Mouse (Mus musculus) kidney, postnatal 0 days (tissue): ENCODE measurements around the gene Dhdds. TPM values are rescaled to one million over a fixed set of nuclear protein-coding genes. Genes with fewer than 3 reads are reported as not detected.
"Not testable (repeated sequence)": the region's sequence is repeated elsewhere in the genome, so short reads cannot be mapped to it uniquely, and the experiment has no call there.

ENCODE experiments used
- ATAC-seq: fragments of 200-750 bp; cut with Nextera tagmentation; replicated peaks from 2 replicates; pipeline ENCODE4 v1.8.0; 2017; ENCODE audit warnings: low read depth, moderate number of reproducible peaks, moderate TSS enrichment, moderate library complexity; ENCODE audit not compliant: low FRiP score
- DNase-seq: peaks from one replicate; pipeline ENCODE4 v3.0.0-alpha.2; 2016; ENCODE audit warnings: low spot score
- H3K27ac ChIP-seq: fragments of 300-500 bp; sonication (generic); 2 replicates; pipeline ENCODE4 v1.5.1; 2014; ENCODE audit warnings: mild to moderate bottlenecking
- H3K27me3 ChIP-seq: fragments of 300-500 bp; sonication (generic); 2 replicates; pipeline ENCODE4 v1.6.1; 2014; ENCODE audit warnings: low read length, mixed read lengths; ENCODE audit not compliant: insufficient read depth
- H3K36me3 ChIP-seq: fragments of 300-500 bp; sonication (generic); 2 replicates; pipeline ENCODE4 v1.6.1; 2014; ENCODE audit warnings: low read length, mixed read lengths; ENCODE audit not compliant: insufficient read depth
- H3K4me1 ChIP-seq: fragments of 300-500 bp; sonication (generic); replicated peaks from 2 replicates; pipeline ENCODE4 v1.6.1; 2014; ENCODE audit warnings: antibody characterized with exemption, low read length, mixed read lengths; ENCODE audit not compliant: insufficient read depth
- H3K4me2 ChIP-seq: fragments of 300-500 bp; sonication (generic); 2 replicates; pipeline ENCODE4 v1.6.1; 2014; ENCODE audit warnings: mild to moderate bottlenecking, low read length, moderate library complexity, mixed read lengths
- H3K4me3 ChIP-seq: fragments of 300-500 bp; sonication (generic); replicated peaks from 2 replicates; pipeline ENCODE4 v1.5.1; 2014; ENCODE audit warnings: low read depth, low read length
- H3K9ac ChIP-seq: fragments of 300-500 bp; sonication (generic); 2 replicates; pipeline ENCODE4 v1.6.1; 2014; ENCODE audit warnings: low read depth, low read length
- H3K9me3 ChIP-seq: fragments of 300-500 bp; sonication (generic); replicated peaks from 2 replicates; pipeline ENCODE4 v1.6.1; 2016; ENCODE audit warnings: low read length, inconsistent platforms, mixed read lengths
- CTCF ChIP-seq: IDR thresholded peaks from 2 replicates; pipeline ENCODE4 v1.5.1; 2016; ENCODE audit warnings: antibody characterized with exemption, low read depth, mild to moderate bottlenecking, moderate library complexity
- WGBS: fragments of 180-500 bp; shearing (Covaris S2); extraction: QIAGEN DNeasy Blood & Tissue Kit; methylation state at CpG from one replicate; pipeline ENCODE4 v1.1.7; 2014; 5-methylcytosine and 5-hydroxymethylcytosine counted together
- polyA plus RNA-seq: library from polyadenylated mRNA; unstranded; fragments of >200 nt; fragmentation: Nextera tagmentation; extraction: Ambion mirVana; gene quantifications from 2 replicates; pipeline ENCODE4 v1.2.1, GENCODE M21; 2015

Gene Dhdds
- polyA plus RNA-seq, 1 experiment from 2014 or later: 35.3 TPM

GRCm38 (mm10) chr4:133990035-133990434, 10.7 kb downstream of the Dhdds start:
- Histone ChIP-seq H3K36me3 (peaks cover 51% of the 10 kb centered on the region), H3K27ac (no peak overlapping the region), H3K27me3 (no peaks in the 10 kb centered on the region), H3K4me1 (no peaks in the 10 kb centered on the region), H3K4me2 (no peak overlapping the region), H3K9ac (no peak overlapping the region), H3K4me3 (no peak overlapping the region), H3K9me3 (no peaks in the 10 kb centered on the region)
- no peak for DNase-seq
- no peak for ATAC-seq
- 64% methylated on average over 4 of the region's 4 CpGs for WGBS
- TF ChIP-seq CTCF: peak; percentile 41; the same call in 1 of the 2 replicates

- not testable (repeated sequence) for H3K9me3 ChIP-seq, H3K4me2 ChIP-seq, H3K9ac ChIP-seq, H3K27me3 ChIP-seq, H3K4me1 ChIP-seq, DNase-seq, ATAC-seq, H3K4me3 ChIP-seq, H3K27ac ChIP-seq
- WGBS: 92% methylated on average over 7 of the region's 8 CpGs
- peaks cover 37% of the 10 kb centered on the region for H3K36me3 ChIP-seq
These were observed 12.4 kb downstream of the Dhdds start for GRCm38 (mm10) chr4:133988289-133988688.

DNA sequence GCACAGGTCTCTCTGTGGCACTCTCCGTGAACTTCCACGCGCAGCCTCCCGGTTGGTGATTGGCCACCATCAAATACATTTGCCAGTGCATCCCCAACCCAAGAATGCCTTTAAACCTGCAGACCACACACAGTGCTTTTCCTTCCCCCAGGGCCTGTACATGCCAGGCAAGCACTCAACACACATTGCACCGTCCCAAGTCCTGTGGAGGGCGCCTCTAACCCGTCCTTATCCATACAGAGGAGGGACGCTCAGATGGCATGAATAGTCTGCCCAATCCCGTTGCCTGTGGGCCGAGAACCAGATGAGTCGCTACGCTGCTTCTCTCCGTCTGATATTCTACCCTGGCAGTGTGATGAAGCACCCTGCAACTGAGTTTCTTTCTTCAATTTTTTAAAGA, 17.8 kb downstream of the Dhdds start:
- Histone ChIP-seq H3K27me3 (no peaks in the 10 kb centered on the region), H3K4me2 (no peak overlapping the region), H3K9me3 (no peaks in the 10 kb centered on the region), H3K36me3 (peaks cover 25% of the 10 kb centered on the region), H3K4me1 (no peaks in the 10 kb centered on the region), H3K9ac (no peak overlapping the region), H3K27ac (no peak overlapping the region), H3K4me3 (no peak overlapping the region)
- ATAC-seq (no peak), DNase-seq (no peak)
- TF ChIP-seq CTCF: no peak
- WGBS: 91% methylated on average over 13 of the region's 13 CpGs

DNA sequence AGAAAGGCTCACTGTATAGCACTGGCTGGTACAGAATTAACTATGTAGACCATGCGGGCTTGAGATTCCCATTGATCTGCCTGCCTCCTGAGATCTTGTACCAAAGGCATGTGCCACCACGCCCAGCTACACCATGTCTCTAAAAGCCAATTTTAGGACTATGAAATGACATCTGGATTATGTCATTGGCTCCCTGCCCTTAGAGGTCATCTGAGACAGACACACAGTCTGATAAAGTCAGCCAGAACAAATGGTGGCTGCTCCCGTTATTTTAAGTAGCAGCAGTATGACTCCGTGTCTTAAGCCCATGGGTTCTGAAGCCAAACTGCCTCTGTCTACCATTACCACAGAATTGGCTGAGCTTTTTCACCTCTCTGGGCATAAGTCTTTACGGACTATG, 20.2 kb downstream of the Dhdds start:
- no peak for ATAC-seq
- H3K4me3 ChIP-seq: no peak overlapping the region
- no peak overlapping the region for H3K27ac ChIP-seq
- peaks cover 24% of the 10 kb centered on the region for H3K36me3 ChIP-seq
- H3K9ac ChIP-seq: no peak overlapping the region
- no peaks in the 10 kb centered on the region for H3K9me3 ChIP-seq
- H3K4me1 ChIP-seq: no peaks in the 10 kb centered on the region
- H3K27me3 ChIP-seq: no peaks in the 10 kb centered on the region
- no peak for TF ChIP-seq CTCF
- H3K4me2 ChIP-seq: no peak overlapping the region
- no peak for DNase-seq
- 71% methylated on average over 5 of the region's 5 CpGs for WGBS

DNA sequence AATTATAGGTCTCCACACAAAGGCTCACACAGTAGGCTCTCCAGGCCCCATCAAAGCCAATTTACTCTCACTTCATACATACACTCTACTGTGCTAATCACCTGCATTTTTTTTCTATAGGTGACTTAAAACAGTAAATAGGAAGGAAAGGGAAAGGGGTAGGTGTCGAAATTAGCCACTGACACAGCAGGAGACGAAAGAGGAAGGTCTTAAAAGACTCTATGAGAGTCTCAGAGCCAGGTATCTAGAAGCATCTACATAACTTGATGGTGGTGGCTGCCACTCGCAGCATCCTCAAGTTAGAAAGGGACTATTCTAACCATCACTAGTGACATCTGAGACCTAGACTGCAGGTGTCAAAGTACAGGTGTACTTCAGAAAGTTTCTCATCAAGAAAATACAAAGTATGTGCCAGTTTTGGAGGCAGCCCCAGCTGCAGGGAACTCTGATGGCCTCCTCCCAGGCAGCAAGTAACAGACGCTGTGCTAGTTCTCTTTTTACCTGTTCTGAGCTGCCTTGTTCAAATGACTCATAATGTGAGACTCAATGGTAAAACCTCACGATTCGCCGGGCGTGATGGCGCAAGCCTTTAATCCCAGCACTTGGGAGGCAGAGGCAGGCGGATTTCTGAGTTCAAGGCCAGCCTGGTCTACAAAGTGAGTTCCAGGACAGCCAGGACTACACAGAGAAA, 22.6 kb downstream of the Dhdds start:
- TF ChIP-seq CTCF: no peak
- Histone ChIP-seq H3K4me3 (no peak overlapping the region), H3K9me3 (no peaks in the 10 kb centered on the region), H3K27ac (no peak overlapping the region), H3K4me2 (no peak overlapping the region), H3K27me3 (no peaks in the 10 kb centered on the region), H3K36me3 (peaks cover 24% of the 10 kb centered on the region), H3K9ac (no peak overlapping the region), H3K4me1 (no peaks in the 10 kb centered on the region)
- ATAC-seq (no peak), DNase-seq (no peak)
- 94% methylated on average over 10 of the region's 10 CpGs for whole genome bisulfite sequencing

- peaks cover 8% of the 10 kb centered on the region; the same call in 1 of the 2 replicates for H3K4me1 ChIP-seq
- ATAC-seq: no peak
- 49% methylated on average over 8 of the region's 8 CpGs for WGBS
- DNase-seq: no peak
- H3K36me3 ChIP-seq: 0 out of 2 replicates have a peak, but pooled peaks cover 7% of the 10 kb centered on the region
- H3K4me3 ChIP-seq: no peak overlapping the region
- H3K4me2 ChIP-seq: no peak overlapping the region
- no peaks in the 10 kb centered on the region for H3K9me3 ChIP-seq
- H3K27ac ChIP-seq: no peak overlapping the region
- no peaks in the 10 kb centered on the region for H3K27me3 ChIP-seq
- no peak for TF ChIP-seq CTCF
- H3K9ac ChIP-seq: no peak overlapping the region
These were observed 29.0 kb downstream of the Dhdds start for GRCm38 (mm10) chr4:133971741-133972140.

DNA sequence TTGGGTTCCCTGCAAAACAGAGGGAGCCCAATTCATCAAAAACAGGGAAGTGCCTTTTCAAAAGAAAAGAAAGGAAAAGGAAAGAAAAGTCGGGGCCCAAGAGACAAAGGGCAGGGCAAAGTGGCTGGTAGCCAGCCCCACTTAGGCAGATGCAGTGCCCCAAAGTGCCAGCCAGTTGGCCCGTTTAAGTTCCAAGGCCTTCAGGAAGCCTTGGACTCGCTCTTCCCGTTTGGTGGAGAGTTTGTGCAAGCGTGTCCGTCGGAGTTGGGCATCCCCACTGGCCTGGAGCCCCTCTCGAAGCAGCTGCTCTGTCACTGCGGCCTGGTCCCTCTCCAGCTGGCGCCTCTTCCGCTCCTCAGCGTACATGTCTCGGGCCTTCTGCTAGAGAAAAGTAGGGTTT, 29.8 kb downstream of the Dhdds start:
- no peaks in the 10 kb centered on the region for H3K9me3 ChIP-seq
- H3K36me3 ChIP-seq: peaks cover 9% of the 10 kb centered on the region; the same call in 1 of the 2 replicates
- DNase-seq (no peak), ATAC-seq (no peak)
- H3K4me1 ChIP-seq: peaks cover 8% of the 10 kb centered on the region; the same call in 1 of the 2 replicates
- no peak overlapping the region for H3K4me2 ChIP-seq
- no peak overlapping the region for H3K4me3 ChIP-seq
- TF ChIP-seq CTCF: no peak
- H3K9ac ChIP-seq: no peak overlapping the region
- no peaks in the 10 kb centered on the region for H3K27me3 ChIP-seq
- H3K27ac ChIP-seq: no peak overlapping the region
- WGBS: 89% methylated on average over 13 of the region's 13 CpGs
